Comparison of ENCODE assay signal across 26 mouse cellular contexts in the genomic region with DNA sequence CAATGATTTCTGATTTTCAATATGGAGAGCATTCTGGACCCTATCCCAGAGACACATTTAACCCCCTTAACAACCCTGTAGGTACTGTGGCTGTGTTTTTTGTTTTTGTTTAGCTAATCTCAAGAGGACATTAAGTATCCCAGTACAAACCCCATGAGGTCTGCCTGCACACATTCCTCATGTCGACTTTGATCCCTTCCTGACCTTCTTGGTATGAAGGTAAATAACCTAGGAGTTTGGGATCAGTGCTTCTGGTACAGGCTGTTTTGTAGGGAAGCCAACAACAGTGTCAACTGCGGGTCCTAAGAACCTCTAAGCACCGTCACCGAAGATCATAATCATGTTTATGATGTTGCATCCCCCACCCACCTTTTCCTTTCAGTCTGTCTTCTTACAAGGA. TPM values are rescaled to one million over a fixed set of nuclear protein-coding genes. Genes with fewer than 3 reads are reported as not detected.
"Had no signal": no experiment of that assay in that cellular context is flagged by ENCODE, and none has a peak within 500 bp of the region (broad histone marks: within the 10 kb centered on the region; RNA-seq: fewer than 3 reads in every experiment).

No protein-coding gene starts in this region.

- H3K9me3 ChIP-seq: heart, embryonic 13.5 days; heart, embryonic 15.5 days; hindbrain, embryonic 13.5 days; hindbrain, embryonic 15.5 days; limb, embryonic 10.5 days; liver, embryonic 13.5 days; liver, embryonic 15.5 days had no signal

- H3K4me1 ChIP-seq: heart, embryonic 13.5 days; hindbrain, embryonic 13.5 days; hindbrain, embryonic 15.5 days; limb, embryonic 10.5 days; limb, embryonic 12.5 days; liver, embryonic 15.5 days had no signal

- H3K36me3 ChIP-seq: heart, embryonic 13.5 days; heart, embryonic 15.5 days; hindbrain, embryonic 13.5 days; hindbrain, embryonic 15.5 days; limb, embryonic 10.5 days; limb, embryonic 12.5 days; liver, embryonic 13.5 days; liver, embryonic 15.5 days had no signal

- DNase-seq: gastrocnemius, postnatal 14 days; gastrocnemius, postnatal 36 days; heart, adult 11 months; heart, adult 2 months; heart, postnatal 14 days; heart, postnatal 36 days; kidney, postnatal 10 days; liver; liver, embryonic 13.5 days; liver, postnatal 0 days had no signal

- H3K9ac ChIP-seq: heart, embryonic 13.5 days; heart, embryonic 15.5 days; hindbrain, embryonic 13.5 days; hindbrain, embryonic 15.5 days; limb, embryonic 12.5 days; liver, embryonic 13.5 days; liver, embryonic 15.5 days; liver, postnatal 0 days had no signal

- ATAC-seq: hindbrain, postnatal 0 days; intestine, embryonic 16.5 days; liver, postnatal 0 days had no signal

- H3K4me2 ChIP-seq: heart, embryonic 11.5 days; heart, embryonic 13.5 days; heart, embryonic 15.5 days; hindbrain, embryonic 13.5 days; hindbrain, embryonic 15.5 days; limb, embryonic 12.5 days; liver, embryonic 11.5 days; liver, embryonic 13.5 days; liver, embryonic 15.5 days had no signal

- H3K4me3 ChIP-seq: heart, adult 2 months; heart, embryonic 13.5 days; heart, embryonic 15.5 days; hindbrain, embryonic 13.5 days; hindbrain, embryonic 15.5 days; left cerebral cortex, adult 2 months; limb, embryonic 10.5 days; limb, embryonic 12.5 days; liver, embryonic 13.5 days; liver, embryonic 15.5 days had no signal

- H3K27ac ChIP-seq: heart, adult 2 months; heart, embryonic 13.5 days; heart, embryonic 15.5 days; hindbrain, embryonic 13.5 days; hindbrain, embryonic 15.5 days; hindbrain, postnatal 0 days; left cerebral cortex, adult 2 months; limb, embryonic 10.5 days; limb, embryonic 12.5 days; liver, embryonic 13.5 days; liver, embryonic 15.5 days had no signal

- H3K27me3 ChIP-seq: hindbrain, embryonic 13.5 days; hindbrain, embryonic 15.5 days; limb, embryonic 12.5 days; liver, embryonic 13.5 days; liver, embryonic 15.5 days had no signal

RNA-seq across cellular contexts. Expression of a gene that starts 7.9 kb away (rescaled TPM):
- polyA plus RNA-seq: gonadal fat pad, adult 2 months; intestine, embryonic 14.5 days; intestine, embryonic 16.5 days; large intestine, adult 2 months; limb, embryonic 10.5 days; limb, embryonic 12.5 days; liver, embryonic 13.5 days; liver, embryonic 15.5 days; liver, postnatal 0 days had no signal

RNA-seq across cellular contexts. Expression of a gene that starts 22.8 kb away (rescaled TPM):
- polyA plus RNA-seq: gonadal fat pad, adult 2 months; hindbrain, embryonic 11.5 days had no signal
